Mouse (Mus musculus) liver, embryonic 14.5 days (tissue): Measurements from ENCODE around the gene 2410004P03Rik.

Experiments
- CTCF ChIP-seq: IDR thresholded peaks from 2 replicates; pipeline ENCODE4 v1.5.1; 2016; ENCODE audit warnings: antibody characterized with exemption, low read depth, control low read depth
- EP300 ChIP-seq: IDR thresholded peaks from 2 replicates; pipeline ENCODE4 v1.6.1; 2016; ENCODE audit warnings: antibody characterized with exemption, low read depth

GRCm38 (mm10) chr12:17043311-17043710, 31.8 kb upstream of the 2410004P03Rik start:
- no peak for TF ChIP-seq CTCF
- TF ChIP-seq EP300 = no peak
